Mouse (Mus musculus): ENCODE data around the gene Tmem63a. TPM values are rescaled to one million over a fixed set of nuclear protein-coding genes. Genes with fewer than 3 reads are reported as not detected.
"Not testable (repeated sequence)": the region's sequence is repeated elsewhere in the genome, so short reads cannot be mapped to it uniquely, and the experiment has no call there.

Gene Tmem63a
- polyA plus RNA-seq, 1 experiment from 2014 or later = 12.1 TPM

DNA sequence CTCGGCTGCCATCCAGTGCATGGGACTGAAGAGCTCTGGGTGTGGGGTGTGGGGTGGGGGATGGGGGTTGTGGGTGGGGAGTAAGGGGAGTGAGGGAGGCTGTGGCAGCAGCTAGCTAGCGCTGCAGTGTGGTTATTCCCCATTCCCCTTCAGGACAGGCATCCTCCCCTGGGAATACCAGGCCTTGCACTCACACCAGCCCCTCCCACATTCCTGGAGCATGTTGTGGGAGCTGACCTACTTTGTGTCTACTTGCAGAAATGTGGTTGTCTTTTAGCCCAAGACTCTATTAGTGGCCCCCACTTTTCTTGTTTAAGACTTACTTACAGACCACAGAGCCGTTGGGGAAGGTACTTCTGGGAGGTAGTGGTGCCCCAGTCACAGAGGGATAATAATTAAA is 24.4 kb downstream of the Tmem63a start:
- no peaks in the 10 kb centered on the region for H3K4me1 ChIP-seq (replicated peaks)
- H3K4me3 ChIP-seq (replicated peaks) = no peak overlapping the region
- no peak for ATAC-seq (ENCODE audit: insufficient number of reproducible peaks, insufficient read depth, low FRiP score, low TSS enrichment, low read depth)
- WGBS = 57% methylated on average over 3 of the region's 3 CpGs
- peaks cover 59% of the 10 kb centered on the region for H3K36me3 ChIP-seq
- H3K9ac ChIP-seq (replicated peaks) = no peak overlapping the region
- no peaks in the 10 kb centered on the region for H3K27me3 ChIP-seq
- no peaks in the 10 kb centered on the region for H3K9me3 ChIP-seq
- H3K4me2 ChIP-seq = no peak overlapping the region
- H3K27ac ChIP-seq = no peak overlapping the region

- Histone ChIP-seq H3K27ac (no peak overlapping the region), H3K27me3 (no peaks in the 10 kb centered on the region), H3K9me3 (no peaks in the 10 kb centered on the region), H3K4me2 (no peak overlapping the region), H3K4me3 (replicated peaks) (no peak overlapping the region), H3K9ac (replicated peaks) (no peak overlapping the region), H3K4me1 (replicated peaks) (no peaks in the 10 kb centered on the region), H3K36me3 (peaks cover 59% of the 10 kb centered on the region)
- no peak for ATAC-seq (ENCODE audit: insufficient number of reproducible peaks, insufficient read depth, low FRiP score, low TSS enrichment, low read depth)
- WGBS = 87% methylated on average over 7 of the region's 7 CpGs
These were observed 25.1 kb downstream of the Tmem63a start for GRCm38 (mm10) chr1:180967261-180967660.

GRCm38 (mm10) chr1:180972941-180973340 is 30.8 kb downstream of the Tmem63a start:
- Histone ChIP-seq H3K4me3 (replicated peaks) (no peak overlapping the region), H3K9ac (replicated peaks) (no peak overlapping the region), H3K4me1 (replicated peaks) (no peaks in the 10 kb centered on the region), H3K36me3 (peaks cover 41% of the 10 kb centered on the region; the same call in 1 of the 2 replicates), H3K4me2 (no peak overlapping the region), H3K27ac (no peak overlapping the region), H3K27me3 (no peaks in the 10 kb centered on the region), H3K9me3 (no peaks in the 10 kb centered on the region)
- ATAC-seq (ENCODE audit: insufficient number of reproducible peaks, insufficient read depth, low FRiP score, low TSS enrichment, low read depth) = no peak
- WGBS = 82% methylated on average over 10 of the region's 11 CpGs

- peaks cover 30% of the 10 kb centered on the region; the same call in 1 of the 2 replicates for H3K36me3 ChIP-seq
- ATAC-seq (ENCODE audit: insufficient number of reproducible peaks, insufficient read depth, low FRiP score, low TSS enrichment, low read depth) = peak; percentile 27; the same call in 1 of the 2 replicates
- 63% methylated on average over 14 of the region's 14 CpGs for WGBS
These were observed 32.1 kb downstream of the Tmem63a start for GRCm38 (mm10) chr1:180974126-180974746.

GRCm38 (mm10) chr1:180976110-180976679 is 34.1 kb downstream of the Tmem63a start:
- ATAC-seq (ENCODE audit: insufficient number of reproducible peaks, insufficient read depth, low FRiP score, low TSS enrichment, low read depth) = no peak
- no peaks in the 10 kb centered on the region for H3K9me3 ChIP-seq
- H3K27me3 ChIP-seq = no peaks in the 10 kb centered on the region
- H3K36me3 ChIP-seq = peaks cover 19% of the 10 kb centered on the region; the same call in 1 of the 2 replicates
- no peak overlapping the region for H3K27ac ChIP-seq
- no peak overlapping the region for H3K4me2 ChIP-seq
- no peak overlapping the region for H3K4me3 ChIP-seq (replicated peaks)
- H3K4me1 ChIP-seq (replicated peaks) = no peaks in the 10 kb centered on the region
- H3K9ac ChIP-seq (replicated peaks) = no peak overlapping the region
- 63% methylated on average over 4 of the region's 4 CpGs for WGBS

More at GRCm38 (mm10) chr1:180974126-180974746, 32.1 kb downstream of the Tmem63a start:
- Histone ChIP-seq H3K4me2 (no peak overlapping the region), H3K27me3 (no peaks in the 10 kb centered on the region), H3K9ac (replicated peaks) (no peak overlapping the region), H3K27ac (no peak overlapping the region), H3K9me3 (no peaks in the 10 kb centered on the region), H3K4me3 (replicated peaks) (no peak overlapping the region), H3K4me1 (replicated peaks) (no peaks in the 10 kb centered on the region)

DNA sequence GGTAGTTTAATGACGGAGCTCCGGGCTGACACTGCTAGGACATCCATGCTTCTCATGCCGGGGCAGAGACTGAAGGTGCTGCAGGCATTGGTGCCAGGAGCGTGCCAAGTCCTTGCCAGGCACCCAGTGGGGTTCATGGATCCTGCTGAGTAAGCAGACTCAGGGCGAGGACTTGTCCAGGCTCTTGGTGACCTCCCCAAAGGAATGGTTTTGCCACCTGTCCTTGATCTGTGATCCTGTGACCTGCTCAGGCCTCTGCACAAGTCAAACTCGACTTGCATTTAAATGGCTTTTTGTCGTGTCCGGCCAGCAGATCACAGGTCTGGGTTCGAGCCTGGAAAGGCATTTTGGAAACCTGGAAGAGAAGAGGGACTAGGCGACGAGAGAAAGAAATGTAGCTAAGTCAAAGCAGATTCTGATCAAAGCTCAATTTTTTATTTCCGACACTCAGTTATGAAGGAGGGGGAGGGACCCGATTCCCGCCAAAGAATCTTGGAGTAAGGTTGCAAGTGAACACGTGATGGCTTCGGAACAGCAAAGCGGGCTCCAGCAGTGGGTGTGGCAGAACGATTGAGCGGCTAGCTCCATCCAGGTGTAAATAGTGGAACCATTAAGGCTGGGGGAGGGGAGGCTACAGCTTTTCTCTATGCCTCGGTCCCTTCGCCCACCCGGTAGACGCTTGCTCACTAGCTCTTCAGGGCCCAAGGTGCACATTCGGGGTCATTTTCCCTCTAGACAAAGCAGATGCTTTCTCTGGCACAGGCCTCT is 37.5 kb downstream of the Tmem63a start:
- H3K4me2 ChIP-seq = no peak overlapping the region
- no peak overlapping the region for H3K27ac ChIP-seq
- 82% methylated on average over 24 of the region's 24 CpGs for WGBS
- no peaks in the 10 kb centered on the region for H3K4me1 ChIP-seq (replicated peaks)
- no peaks in the 10 kb centered on the region for H3K27me3 ChIP-seq
- H3K4me3 ChIP-seq (replicated peaks) = no peak overlapping the region
- no peak overlapping the region for H3K9ac ChIP-seq (replicated peaks)
- no peaks in the 10 kb centered on the region for H3K9me3 ChIP-seq
- no peaks in the 10 kb centered on the region for H3K36me3 ChIP-seq
- no peak for ATAC-seq (ENCODE audit: insufficient number of reproducible peaks, insufficient read depth, low FRiP score, low TSS enrichment, low read depth)

GRCm38 (mm10) chr1:180980464-180980863 is 38.3 kb downstream of the Tmem63a start:
- H3K36me3 ChIP-seq = no peaks in the 10 kb centered on the region
- no peak overlapping the region for H3K9ac ChIP-seq (replicated peaks)
- H3K27ac ChIP-seq = no peak overlapping the region
- 61% methylated on average over 2 of the region's 2 CpGs for WGBS
- no peak for ATAC-seq (ENCODE audit: insufficient number of reproducible peaks, insufficient read depth, low FRiP score, low TSS enrichment, low read depth)
- H3K4me2 ChIP-seq = no peak overlapping the region
- H3K9me3 ChIP-seq = no peaks in the 10 kb centered on the region
- no peaks in the 10 kb centered on the region for H3K4me1 ChIP-seq (replicated peaks)
- H3K4me3 ChIP-seq (replicated peaks) = no peak overlapping the region
- no peaks in the 10 kb centered on the region for H3K27me3 ChIP-seq

- H3K4me1 ChIP-seq (replicated peaks); ATAC-seq (ENCODE audit: insufficient number of reproducible peaks, insufficient read depth, low FRiP score, low TSS enrichment, low read depth); H3K9me3 ChIP-seq; H3K36me3 ChIP-seq; H3K27me3 ChIP-seq; H3K4me3 ChIP-seq (replicated peaks); H3K27ac ChIP-seq; H3K4me2 ChIP-seq; H3K9ac ChIP-seq (replicated peaks): not testable (repeated sequence)
- WGBS = 84% methylated on average over 7 of the region's 7 CpGs
These were observed 39.3 kb downstream of the Tmem63a start for GRCm38 (mm10) chr1:180981298-180982046.

- H3K36me3 ChIP-seq = no peaks in the 10 kb centered on the region
- no peaks in the 10 kb centered on the region; the same call in 1 of the 2 replicates for H3K27me3 ChIP-seq
- no peaks in the 10 kb centered on the region for H3K4me1 ChIP-seq (replicated peaks)
- H3K27ac ChIP-seq = no peak overlapping the region
- ATAC-seq (ENCODE audit: insufficient number of reproducible peaks, insufficient read depth, low FRiP score, low TSS enrichment, low read depth) = no peak
- H3K4me3 ChIP-seq (replicated peaks) = no peak overlapping the region
- 86% methylated on average over 8 of the region's 8 CpGs for WGBS
- no peaks in the 10 kb centered on the region for H3K9me3 ChIP-seq
- H3K9ac ChIP-seq (replicated peaks) = no peak overlapping the region
- H3K4me2 ChIP-seq = no peak overlapping the region
These were observed 44.6 kb downstream of the Tmem63a start for GRCm38 (mm10) chr1:180986701-180987100.

- Histone ChIP-seq H3K4me2 (no peak overlapping the region), H3K9ac (replicated peaks) (no peak overlapping the region), H3K27me3 (no peaks in the 10 kb centered on the region; the same call in 1 of the 2 replicates), H3K4me1 (replicated peaks) (no peaks in the 10 kb centered on the region), H3K4me3 (replicated peaks) (no peak overlapping the region), H3K36me3 (no peaks in the 10 kb centered on the region), H3K9me3 (no peaks in the 10 kb centered on the region), H3K27ac (no peak overlapping the region)
- WGBS = 4% methylated on average over 9 of the region's 9 CpGs
- no peak for ATAC-seq (ENCODE audit: insufficient number of reproducible peaks, insufficient read depth, low FRiP score, low TSS enrichment, low read depth)
These were observed 45.6 kb downstream of the Tmem63a start for GRCm38 (mm10) chr1:180987759-180988158.

- no peaks in the 10 kb centered on the region for H3K36me3 ChIP-seq
- ATAC-seq (ENCODE audit: insufficient number of reproducible peaks, insufficient read depth, low FRiP score, low TSS enrichment, low read depth) = no peak
- no peak overlapping the region for H3K27ac ChIP-seq
- WGBS = 52% methylated on average over 3 of the region's 3 CpGs
- H3K4me3 ChIP-seq (replicated peaks) = no peak overlapping the region
- no peaks in the 10 kb centered on the region for H3K4me1 ChIP-seq (replicated peaks)
- no peak overlapping the region for H3K4me2 ChIP-seq
- no peaks in the 10 kb centered on the region for H3K9me3 ChIP-seq
- H3K9ac ChIP-seq (replicated peaks) = no peak overlapping the region
- no peaks in the 10 kb centered on the region; the same call in 1 of the 2 replicates for H3K27me3 ChIP-seq
These were observed 48.5 kb downstream of the Tmem63a start for GRCm38 (mm10) chr1:180990671-180991070.
